Mouse (Mus musculus) heart, embryonic 14.5 days (tissue): ENCODE data around the gene Zfx. TPM values are rescaled to one million over a fixed set of nuclear protein-coding genes. Genes with fewer than 3 reads are reported as not detected.
A peak's percentile ranks its signal among the peaks of the same experiment; 100 is the strongest.

Experiments used
- ATAC-seq: fragments of 200-750 bp; cut with Nextera tagmentation; 2 replicates; pipeline ENCODE4 v1.8.0; 2017; ENCODE audit warnings: low read depth, moderate TSS enrichment; ENCODE audit not compliant: insufficient number of reproducible peaks, insufficient read depth, low FRiP score
- H3K27ac ChIP-seq, 2 experiments: fragments of 200-500 bp in 1 of 2; fragments of 300-500 bp in 1 of 2; sonication (generic) in 1 of 2; replicated peaks in 1 of 2; 2 replicates each; pipeline ENCODE4 v1.5.1; 2012 to 2014; ENCODE audit warnings: low read depth in 2 of 2, low read length in 2 of 2, control low read depth in 1 of 2, mild to moderate bottlenecking in 1 of 2, mixed read lengths in 1 of 2; ENCODE audit not compliant: control insufficient read depth in 1 of 2, insufficient read depth in 1 of 2
- H3K27me3 ChIP-seq: fragments of 300-500 bp; sonication (generic); 2 replicates; pipeline ENCODE4 v1.6.1; 2014; ENCODE audit warnings: mild to moderate bottlenecking, low read length, control low read depth; ENCODE audit not compliant: control insufficient read depth, insufficient read depth
- H3K36me3 ChIP-seq: fragments of 300-500 bp; sonication (generic); 2 replicates; pipeline ENCODE4 v1.6.1; 2014; ENCODE audit warnings: mild to moderate bottlenecking, control low read depth, low read length, mixed read lengths; ENCODE audit not compliant: control insufficient read depth, insufficient read depth
- H3K4me1 ChIP-seq, 2 experiments: fragments of 200-500 bp in 1 of 2; fragments of 300-500 bp in 1 of 2; sonication (generic) in 1 of 2; 2 replicates each; pipeline ENCODE4 v1.6.1; 2012 to 2014; ENCODE audit warnings: low read length in 2 of 2, control low read depth in 1 of 2, mixed read lengths in 1 of 2; ENCODE audit not compliant: control insufficient read depth in 2 of 2, insufficient read depth in 2 of 2
- H3K4me2 ChIP-seq: fragments of 300-500 bp; sonication (generic); 2 replicates; pipeline ENCODE4 v1.6.1; 2014; ENCODE audit warnings: mild to moderate bottlenecking, low read length
- H3K4me3 ChIP-seq, 2 experiments: fragments of 200-500 bp in 1 of 2; fragments of 300-500 bp in 1 of 2; sonication (generic) in 1 of 2; 2 replicates each; pipeline ENCODE4 v1.5.1; 2012 to 2014; ENCODE audit warnings: low read length in 2 of 2, mild to moderate bottlenecking in 2 of 2, control low read depth in 1 of 2, low read depth in 1 of 2, moderate library complexity in 1 of 2; ENCODE audit not compliant: control insufficient read depth in 1 of 2, insufficient read depth in 1 of 2
- H3K9ac ChIP-seq: fragments of 300-500 bp; sonication (generic); 2 replicates; pipeline ENCODE4 v1.6.1; 2014; ENCODE audit warnings: mild to moderate bottlenecking, low read length
- H3K9me3 ChIP-seq: fragments of 300-500 bp; sonication (generic); 2 replicates; pipeline ENCODE4 v1.6.1; 2016; ENCODE audit warnings: low read length, control low read depth; ENCODE audit not compliant: control insufficient read depth
- WGBS: fragments of 180-500 bp; shearing (Covaris S2); extraction: QIAGEN DNeasy Blood & Tissue Kit; methylation state at CpG from one replicate; pipeline ENCODE4 v1.1.7; 2014; 5-methylcytosine and 5-hydroxymethylcytosine counted together
- polyA plus RNA-seq: library from polyadenylated mRNA; unstranded; fragments of >200 nt; fragmentation: Nextera tagmentation; extraction: Ambion mirVana; gene quantifications from 2 replicates; pipeline ENCODE4 v1.2.1, GENCODE M21; 2014

Zfx gene
- polyA plus RNA-seq = 23.7 and 28.2 TPM in 2 replicates

GRCm38 (mm10) chrX:94123059-94123839 lies at the start of gene Zfx:
Zfx (minus strand) TSS chrX:94123702.
- ATAC-seq = peak; percentile 78
- Histone ChIP-seq H3K27me3 (peaks cover 30% of the 10 kb centered on the region), H3K4me3 (peak within 1 kb of the TSS; percentile 65 to 92), H3K9ac (peak within 1 kb of the TSS; percentile 93), H3K4me1 (0 out of 4 replicates have a peak, but pooled peaks cover 0 to 3% of the 10 kb centered on the region in 2 experiments), H3K36me3 (no peaks in the 10 kb centered on the region), H3K9me3 (no peaks in the 10 kb centered on the region), H3K27ac (peak within 1 kb of the TSS; percentile 97), H3K4me2 (peak within 1 kb of the TSS; percentile 62)
- WGBS = 18% methylated on average over 59 of the region's 82 CpGs

GRCm38 (mm10) chrX:94169348-94169747 lies 45.8 kb upstream of the Zfx start:
- H3K4me2 ChIP-seq = no peak overlapping the region
- H3K36me3 ChIP-seq = no peaks in the 10 kb centered on the region
- no peak overlapping the region for H3K4me3 ChIP-seq
- H3K4me1 ChIP-seq = no peaks in the 10 kb centered on the region
- no peak overlapping the region for H3K9ac ChIP-seq
- 57% methylated on average over 6 of the region's 6 CpGs for whole genome bisulfite sequencing
- H3K27ac ChIP-seq = no peak overlapping the region
- H3K9me3 ChIP-seq = no peaks in the 10 kb centered on the region
- peaks cover 30% of the 10 kb centered on the region for H3K27me3 ChIP-seq
- no peak for ATAC-seq

DNA sequence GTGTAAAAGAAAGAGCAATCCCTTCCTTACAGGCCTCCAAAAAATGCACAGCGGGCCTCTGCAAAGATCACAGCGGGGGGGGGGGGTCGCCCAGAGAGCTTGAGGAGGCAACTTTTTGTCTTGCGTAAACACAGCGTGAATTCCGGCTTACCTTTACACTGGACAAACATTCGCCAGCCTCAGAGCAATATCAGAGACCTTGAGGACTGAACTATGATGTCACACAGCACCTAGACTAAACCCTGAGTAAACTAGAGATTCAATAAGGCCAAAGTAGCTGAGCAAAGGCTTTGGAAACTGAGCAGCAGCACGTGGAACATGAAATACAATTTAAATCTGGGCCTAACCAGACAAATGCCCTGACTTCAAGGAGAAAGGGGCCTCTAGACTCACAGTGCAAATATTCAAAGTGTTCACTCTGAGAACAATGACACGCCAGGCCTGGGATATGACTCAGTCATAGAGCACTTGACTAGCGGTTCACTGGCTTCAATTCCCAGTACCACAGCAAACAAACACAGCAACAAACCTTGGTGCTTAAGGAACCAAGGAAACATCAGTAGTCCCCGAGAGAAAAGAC lies 28.8 kb upstream of the Zfx start:
- Histone ChIP-seq H3K27ac (no peak overlapping the region), H3K4me3 (no peak overlapping the region), H3K36me3 (no peaks in the 10 kb centered on the region), H3K27me3 (peaks cover 78% of the 10 kb centered on the region), H3K9ac (no peak overlapping the region), H3K4me1 (no peaks in the 10 kb centered on the region), H3K9me3 (no peaks in the 10 kb centered on the region), H3K4me2 (no peak overlapping the region)
- no peak for ATAC-seq
- WGBS = 38% methylated on average over 11 of the region's 11 CpGs

GRCm38 (mm10) chrX:94150471-94150870 lies 27.0 kb upstream of the Zfx start:
- Histone ChIP-seq H3K9ac (no peak overlapping the region), H3K27ac (no peak overlapping the region), H3K27me3 (peaks cover 82% of the 10 kb centered on the region), H3K36me3 (no peaks in the 10 kb centered on the region), H3K4me2 (no peak overlapping the region), H3K4me3 (no peak overlapping the region), H3K4me1 (no peaks in the 10 kb centered on the region), H3K9me3 (no peaks in the 10 kb centered on the region)
- ATAC-seq = no peak
- WGBS = 61% methylated on average over 19 of the region's 19 CpGs

GRCm38 (mm10) chrX:94142004-94142771 lies 18.7 kb upstream of the Zfx start:
- Histone ChIP-seq H3K4me1 (no peaks in the 10 kb centered on the region), H3K9me3 (no peaks in the 10 kb centered on the region), H3K9ac (no peak overlapping the region), H3K27ac (no peak overlapping the region), H3K27me3 (peaks cover 67% of the 10 kb centered on the region), H3K4me2 (no peak overlapping the region), H3K36me3 (no peaks in the 10 kb centered on the region), H3K4me3 (no peak overlapping the region)
- ATAC-seq = no peak
- 57% methylated on average over 7 of the region's 7 CpGs for WGBS

DNA sequence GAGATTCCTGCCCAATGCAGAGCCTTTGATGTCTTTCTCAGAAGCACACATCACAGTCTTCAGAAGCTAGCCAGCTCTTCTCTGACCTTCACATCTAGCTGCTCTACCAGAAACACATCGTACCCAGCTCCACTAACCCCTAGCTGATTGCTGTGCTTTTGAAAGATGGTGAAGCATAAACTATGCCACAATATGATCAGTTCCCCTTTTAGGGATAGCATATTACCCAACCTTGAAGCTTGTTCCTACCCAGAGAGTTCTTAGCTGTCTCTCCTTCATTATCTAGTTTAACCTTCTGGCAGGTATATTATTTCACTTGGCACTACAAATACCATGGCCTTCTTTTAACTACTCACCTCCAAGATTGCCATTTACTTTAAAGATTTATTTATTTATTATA lies 16.6 kb upstream of the Zfx start:
- Histone ChIP-seq H3K4me2 (no peak overlapping the region), H3K9me3 (no peaks in the 10 kb centered on the region), H3K27ac (no peak overlapping the region), H3K4me1 (no peaks in the 10 kb centered on the region), H3K4me3 (no peak overlapping the region), H3K36me3 (no peaks in the 10 kb centered on the region), H3K9ac (no peak overlapping the region), H3K27me3 (peaks cover 63% of the 10 kb centered on the region)
- 86% methylated on average over 1 of the region's 1 CpGs for WGBS
- ATAC-seq = no peak

DNA sequence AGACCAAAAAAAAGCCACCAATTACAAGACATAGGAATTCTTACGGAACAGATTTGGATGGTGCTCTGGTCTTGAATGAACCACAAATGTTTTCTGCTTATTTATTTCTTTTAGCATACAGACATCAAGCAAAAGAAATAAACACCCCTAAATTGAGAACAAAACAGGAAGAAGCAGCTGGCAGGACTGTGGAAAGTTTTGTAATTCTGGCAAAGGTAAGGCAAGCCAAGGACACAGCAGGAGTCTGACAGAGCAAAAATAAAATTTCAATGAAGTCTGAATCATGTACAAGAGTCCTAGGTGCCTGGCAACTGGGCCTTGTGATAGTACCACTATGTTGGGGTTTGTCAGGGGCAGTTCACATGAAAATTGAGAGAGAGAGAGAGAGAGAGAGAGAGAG lies 14.8 kb upstream of the Zfx start:
- Histone ChIP-seq H3K4me2 (no peak overlapping the region), H3K9ac (no peak overlapping the region), H3K9me3 (no peaks in the 10 kb centered on the region), H3K4me3 (no peak overlapping the region), H3K27me3 (peaks cover 68% of the 10 kb centered on the region), H3K4me1 (no peaks in the 10 kb centered on the region), H3K36me3 (no peaks in the 10 kb centered on the region), H3K27ac (no peak overlapping the region)
- no peak for ATAC-seq
- 85% methylated on average over 1 of the region's 1 CpGs for WGBS
